Mouse (Mus musculus) hindbrain, embryonic 16.5 days (tissue): ENCODE measurements around the gene Cyp2b19. TPM values are rescaled to one million over a fixed set of nuclear protein-coding genes. Genes with fewer than 3 reads are reported as not detected.

ENCODE experiments used
- ATAC-seq: fragments of 200-750 bp; cut with Nextera tagmentation; 2 replicates; pipeline ENCODE4 v1.8.0; 2017; ENCODE audit warnings: moderate TSS enrichment, moderate library complexity
- H3K27ac ChIP-seq: fragments of 300-500 bp; sonication (generic); 2 replicates; pipeline ENCODE4 v1.5.1; 2014; ENCODE audit warnings: low read depth, mild to moderate bottlenecking, control low read depth, low read length, moderate library complexity
- H3K27me3 ChIP-seq: fragments of 300-500 bp; sonication (generic); replicated peaks from 2 replicates; pipeline ENCODE4 v1.6.1; 2014; ENCODE audit warnings: low read length; ENCODE audit not compliant: control insufficient read depth, insufficient read depth
- H3K36me3 ChIP-seq: fragments of 300-500 bp; sonication (generic); 2 replicates; pipeline ENCODE4 v1.6.1; 2014; ENCODE audit warnings: mild to moderate bottlenecking, low read length, moderate library complexity, mixed read lengths; ENCODE audit not compliant: control insufficient read depth, insufficient read depth
- H3K4me1 ChIP-seq: fragments of 300-500 bp; sonication (generic); 2 replicates; pipeline ENCODE4 v1.6.1; 2014; ENCODE audit warnings: low read depth, low read length; ENCODE audit not compliant: control insufficient read depth, insufficient read depth
- H3K4me2 ChIP-seq: fragments of 300-500 bp; sonication (generic); 2 replicates; pipeline ENCODE4 v1.6.1; 2014; ENCODE audit warnings: mild to moderate bottlenecking, low read length, control low read depth, moderate library complexity
- H3K4me3 ChIP-seq: fragments of 300-500 bp; sonication (generic); 2 replicates; pipeline ENCODE4 v1.5.1; 2014; ENCODE audit warnings: mild to moderate bottlenecking, low read length, control low read depth, moderate library complexity
- H3K9ac ChIP-seq: fragments of 300-500 bp; sonication (generic); 2 replicates; pipeline ENCODE4 v1.6.1; 2014; ENCODE audit warnings: low read depth, mild to moderate bottlenecking, control low read depth, low read length, moderate library complexity
- H3K9me3 ChIP-seq: fragments of 300-500 bp; sonication (generic); 2 replicates; pipeline ENCODE4 v1.6.1; 2014; ENCODE audit warnings: mild to moderate bottlenecking, low read length, moderate library complexity; ENCODE audit not compliant: control insufficient read depth
- WGBS: fragments of 180-500 bp; shearing (Covaris S2); extraction: QIAGEN DNeasy Blood & Tissue Kit; methylation state at CpG from one replicate; pipeline ENCODE4 v1.1.7; 2014; 5-methylcytosine and 5-hydroxymethylcytosine counted together
- polyA plus RNA-seq: library from polyadenylated mRNA; unstranded; fragments of >200 nt; fragmentation: Nextera tagmentation; extraction: Ambion mirVana; gene quantifications from 2 replicates; pipeline ENCODE4 v1.2.1, GENCODE M21; 2015

Cyp2b19 gene
- polyA plus RNA-seq, 1 experiment from 2014 or later = 0.75 TPM

GRCm38 (mm10) chr7:26800104-26800503 lies 43.2 kb downstream of the Cyp2b19 start:
- no peaks in the 10 kb centered on the region for H3K9me3 ChIP-seq
- H3K36me3 ChIP-seq = no peaks in the 10 kb centered on the region
- H3K4me1 ChIP-seq = no peaks in the 10 kb centered on the region
- H3K9ac ChIP-seq = no peak overlapping the region
- H3K4me2 ChIP-seq = no peak overlapping the region
- ATAC-seq = no peak
- no peak overlapping the region for H3K4me3 ChIP-seq
- no peak overlapping the region for H3K27ac ChIP-seq
- no peaks in the 10 kb centered on the region for H3K27me3 ChIP-seq

GRCm38 (mm10) chr7:26800996-26801395 lies 44.1 kb downstream of the Cyp2b19 start:
- no peaks in the 10 kb centered on the region for H3K27me3 ChIP-seq
- no peak for ATAC-seq
- H3K36me3 ChIP-seq = no peaks in the 10 kb centered on the region
- no peak overlapping the region for H3K4me2 ChIP-seq
- no peak overlapping the region for H3K9ac ChIP-seq
- WGBS = 100% methylated on average over 1 of the region's 1 CpGs
- H3K27ac ChIP-seq = no peak overlapping the region
- H3K4me1 ChIP-seq = no peaks in the 10 kb centered on the region
- H3K4me3 ChIP-seq = no peak overlapping the region
- no peaks in the 10 kb centered on the region for H3K9me3 ChIP-seq

- Histone ChIP-seq H3K36me3 (no peaks in the 10 kb centered on the region), H3K9me3 (peaks cover 4% of the 10 kb centered on the region; the same call in 1 of the 2 replicates), H3K27ac (no peak within 1 kb of the TSS), H3K9ac (no peak within 1 kb of the TSS), H3K4me1 (no peaks in the 10 kb centered on the region), H3K4me3 (no peak within 1 kb of the TSS), H3K27me3 (no peaks in the 10 kb centered on the region), H3K4me2 (no peak within 1 kb of the TSS)
- ATAC-seq = no peak
- WGBS = 93% methylated on average over 2 of the region's 2 CpGs
Observed at GRCm38 (mm10) chr7:26808592-26808991, 51.6 kb downstream of the Cyp2b19 start, which contains the start of gene Cyp2g1. Gene Cyp2g1, plus strand, starts transcription at chr7:26808892.

Other genes starting within 250 kb of the Cyp2b19 start
- gene Nlrp9a, start 222.1 kb upstream of the Cyp2b19 start, polyA plus RNA-seq = not detected in 2 replicates
- not detected in 2 replicates for gene Vmn1r185, start 138.7 kb upstream of the Cyp2b19 start, polyA plus RNA-seq
- not detected in 2 replicates for gene Cyp2b23, start 70.7 kb upstream of the Cyp2b19 start, polyA plus RNA-seq
- gene Cyp2g1, start 51.8 kb downstream of the Cyp2b19 start, polyA plus RNA-seq = not detected in 2 replicates
- 0.90 and 1.2 TPM in 2 replicates for gene Cyp2a5, start 78.2 kb downstream of the Cyp2b19 start, polyA plus RNA-seq
- not detected in 2 replicates for gene Cyp2a22, start 182.2 kb downstream of the Cyp2b19 start, polyA plus RNA-seq